Mouse (Mus musculus) CH12.LX (cell line): ENCODE data around the gene Scd2. TPM values are rescaled to one million over a fixed set of nuclear protein-coding genes. Genes with fewer than 3 reads are reported as not detected.

Source experiments
- DNase-seq: peaks from one replicate; pipeline ENCODE4 v3.0.0-alpha.2; 2013; ENCODE audit errors: extremely low read depth
- H3K27ac ChIP-seq: 2 replicates; pipeline ENCODE4 v1.5.1; 2012; ENCODE audit warnings: low read depth, mild to moderate bottlenecking, control low read depth, moderate library complexity; ENCODE audit not compliant: insufficient read depth
- H3K27me3 ChIP-seq: replicated peaks from 2 replicates; pipeline ENCODE3; 2012; ENCODE audit warnings: inconsistent platforms
- H3K36me3 ChIP-seq, 2 experiments: replicated peaks in 1 of 2; 2 replicates each; pipeline versions ENCODE3 to v1.6.1; 2012; ENCODE audit warnings: inconsistent platforms in 1 of 2, low read length in 1 of 2, mild to moderate bottlenecking in 1 of 2, mixed read lengths in 1 of 2, moderate library complexity in 1 of 2; ENCODE audit not compliant: control insufficient read depth in 1 of 2, insufficient read depth in 1 of 2
- H3K4me1 ChIP-seq, 2 experiments: 2 replicates each; pipeline ENCODE4 v1.6.1; 2012; ENCODE audit warnings: inconsistent platforms in 1 of 2, moderate library complexity in 1 of 2; ENCODE audit not compliant: insufficient read depth in 2 of 2, control insufficient read depth in 1 of 2
- H3K4me2 ChIP-seq: 2 replicates; pipeline ENCODE4 v1.6.1; 2012; ENCODE audit warnings: low read depth, mild to moderate bottlenecking, control low read depth; ENCODE audit not compliant: poor library complexity, insufficient read depth, severe bottlenecking
- H3K4me3 ChIP-seq, 3 experiments: fragments of 150-350 bp in 1 of 3; sonication (generic) in 1 of 3; replicated peaks in 1 of 3; 2 replicates each; pipeline versions ENCODE3 to v1.5.1; 2011 to 2012; ENCODE audit warnings: low read depth in 2 of 3, low read length in 2 of 3, mild to moderate bottlenecking in 2 of 3, moderate library complexity in 2 of 3, control low read depth in 1 of 3, improper control_type of control experiment in 1 of 3, inconsistent platforms in 1 of 3, mixed read lengths in 1 of 3; ENCODE audit not compliant: poor library complexity in 1 of 3
- H3K79me2 ChIP-seq: replicated peaks from 2 replicates; pipeline ENCODE4 v1.6.1; 2012; ENCODE audit warnings: mild to moderate bottlenecking, moderate library complexity; ENCODE audit not compliant: control insufficient read depth, poor library complexity, insufficient read depth, severe bottlenecking; ENCODE audit errors: extremely low read depth
- H3K9ac ChIP-seq: 2 replicates; pipeline ENCODE4 v1.6.1; 2012; ENCODE audit warnings: low read depth, mild to moderate bottlenecking, control low read depth, moderate library complexity; ENCODE audit not compliant: insufficient read depth
- H3K9me3 ChIP-seq: replicated peaks from 2 replicates; pipeline ENCODE3; 2012; ENCODE audit warnings: low read length, inconsistent platforms, mixed read lengths
- CHD1 ChIP-seq: IDR thresholded peaks from 2 replicates; pipeline ENCODE4 v1.6.1; 2012; ENCODE audit warnings: low read depth, low read length, improper control_type of control experiment, inconsistent platforms
- E2F4 ChIP-seq: IDR thresholded peaks from 2 replicates; pipeline ENCODE4 v1.6.1; 2011; ENCODE audit warnings: low read depth, low read length, improper control_type of control experiment; ENCODE audit not compliant: insufficient replicate concordance
- EP300 ChIP-seq: IDR thresholded peaks from 2 replicates; pipeline ENCODE4 v1.6.1; 2011; ENCODE audit warnings: low read length, improper control_type of control experiment
- GABPA ChIP-seq: IDR thresholded peaks from 2 replicates; pipeline ENCODE4 v1.6.1; 2012; ENCODE audit warnings: low read depth, low read length, improper control_type of control experiment, inconsistent platforms; ENCODE audit not compliant: insufficient replicate concordance
- IRF4 ChIP-seq: IDR thresholded peaks from 2 replicates; pipeline ENCODE4 v1.6.1; 2014; ENCODE audit warnings: low read depth, mild to moderate bottlenecking, inconsistent platforms, low read length, improper control_type of control experiment
- MAFK ChIP-seq: IDR thresholded peaks from 2 replicates; pipeline ENCODE4 v1.6.1; 2011; ENCODE audit warnings: low read length, improper control_type of control experiment; ENCODE audit not compliant: insufficient replicate concordance
- MAX ChIP-seq: IDR thresholded peaks from 2 replicates; pipeline ENCODE4 v1.6.1; 2011; ENCODE audit warnings: low read length, improper control_type of control experiment
- MEF2A ChIP-seq: IDR thresholded peaks from 2 replicates; pipeline ENCODE4 v1.6.1; 2014; ENCODE audit warnings: low read depth, mild to moderate bottlenecking, inconsistent platforms, low read length, improper control_type of control experiment, borderline replicate concordance
- MXI1 ChIP-seq: IDR thresholded peaks from 2 replicates; pipeline ENCODE4 v1.6.1; 2011; ENCODE audit warnings: mild to moderate bottlenecking, low read depth, low read length, improper control_type of control experiment
- NRF1 ChIP-seq: IDR thresholded peaks from 2 replicates; pipeline ENCODE4 v1.6.1; 2014; ENCODE audit warnings: low read depth, mild to moderate bottlenecking, inconsistent platforms, low read length, improper control_type of control experiment, moderate library complexity
- POLR2A ChIP-seq: IDR thresholded peaks from 2 replicates; pipeline ENCODE4 v1.6.1; 2011; ENCODE audit warnings: low read depth, mild to moderate bottlenecking, improper control_type of control experiment, low read length
- POLR2AphosphoS2 ChIP-seq: IDR thresholded peaks from 2 replicates; pipeline ENCODE4 v1.6.1; 2011; ENCODE audit warnings: low read depth, low read length, improper control_type of control experiment
- RAD21 ChIP-seq: IDR thresholded peaks from 2 replicates; pipeline ENCODE4 v1.6.1; 2011; ENCODE audit warnings: low read depth, mild to moderate bottlenecking, low read length, improper control_type of control experiment, moderate library complexity
- RCOR1 ChIP-seq: conservative IDR thresholded peaks from 2 replicates; pipeline ENCODE4 v1.6.1; 2012; ENCODE audit warnings: low read depth, mild to moderate bottlenecking, inconsistent platforms, low read length, improper control_type of control experiment
- SIN3A ChIP-seq: IDR thresholded peaks from 2 replicates; pipeline ENCODE4 v1.6.1; 2012; ENCODE audit warnings: low read length, improper control_type of control experiment, inconsistent platforms
- UBTF ChIP-seq: IDR thresholded peaks from 2 replicates; pipeline ENCODE4 v1.6.1; 2012; ENCODE audit warnings: low read depth, mild to moderate bottlenecking, inconsistent platforms, low read length, improper control_type of control experiment, moderate library complexity
- USF1 ChIP-seq: IDR thresholded peaks from 2 replicates; pipeline ENCODE4 v1.6.1; 2014; ENCODE audit warnings: low read depth, mild to moderate bottlenecking, inconsistent platforms, low read length, improper control_type of control experiment
- ZC3H11A ChIP-seq: IDR thresholded peaks from 2 replicates; pipeline ENCODE4 v1.6.1; 2012; ENCODE audit warnings: low read depth, mild to moderate bottlenecking, inconsistent platforms, low read length, improper control_type of control experiment
- ZKSCAN1 ChIP-seq: IDR thresholded peaks from 2 replicates; pipeline ENCODE4 v1.6.1; 2012; ENCODE audit warnings: low read depth, inconsistent platforms, low read length, improper control_type of control experiment, borderline replicate concordance
- ZNF384 ChIP-seq: IDR thresholded peaks from 2 replicates; pipeline ENCODE4 v1.6.1; 2012; ENCODE audit warnings: low read depth, low read length, improper control_type of control experiment, inconsistent platforms
- dilution Hi-C: fragments of 300-500 bp; cut with MboI; formaldehyde crosslinking; loops from 2 replicates; pipeline ENCODE4 v1.14.3; 2020; ENCODE audit warnings: low sequenced_read_pairs; ENCODE audit not compliant: extremely low pct_unique_long_range_greater_than_20kb, extremely low pct_ligation_motif_present
- in situ Hi-C: fragments of 300-500 bp; cut with MboI; formaldehyde crosslinking; loops from 3 replicates; pipeline ENCODE4 v1.14.3; 2019; ENCODE audit warnings: low sequenced_read_pairs, low pct_ligation_motif_present, low pct_unique_long_range_greater_than_20kb, mixed read lengths
- polyA plus RNA-seq: library from polyadenylated mRNA; unstranded; fragments of >175 nt; gene quantifications from 2 replicates; pipeline ENCODE4 v1.2.1, GENCODE M21; 2012; ENCODE audit warnings: low read depth; ENCODE audit not compliant: insufficient read length
- total RNA-seq, 2 experiments: library from RNA; depleted of rRNA; stranded (reverse); fragments of 300-350 nt in 1 of 2; fragments of >200 nt in 1 of 2; gene quantifications; 2 replicates each; pipeline ENCODE4 v1.2.3; 2012 to 2014

Gene Scd2
- total and polyA plus RNA-seq, 3 experiments, result 205 to 408 (median 212) TPM

- peaks cover 2% of the 10 kb centered on the region for H3K9me3 ChIP-seq
- H3K4me1 ChIP-seq, result peaks cover 2 to 3% of the 10 kb centered on the region in 2 experiments; a peak in 2 of 4 replicates
- no peak overlapping the region for H3K4me2 ChIP-seq
- dilution Hi-C loops, result no loop called here
- H3K27me3 ChIP-seq, result no peaks in the 10 kb centered on the region
- DNase-seq, result no peak
- in situ Hi-C loops, result no loop called here
- H3K36me3 ChIP-seq, result no peaks in the 10 kb centered on the region
- TF ChIP-seq GABPA (no peak), MXI1 (no peak), MEF2A (no peak), RCOR1 (no peak), UBTF (no peak), MAX (no peak), E2F4 (no peak), ZKSCAN1 (no peak), NRF1 (no peak), RAD21 (no peak), SIN3A (no peak), CHD1 (no peak), ZC3H11A (no peak), POLR2A (no peak), USF1 (no peak), EP300 (no peak), ZNF384 (no peak)
- no peak overlapping the region for H3K4me3 ChIP-seq
- no peaks in the 10 kb centered on the region for H3K79me2 ChIP-seq
- no peak overlapping the region for H3K27ac ChIP-seq
- H3K9ac ChIP-seq, result no peak overlapping the region
These were observed 19.0 kb upstream of the Scd2 start for GRCm38 (mm10) chr19:44274452-44274851.

- H3K4me3 ChIP-seq, result no peak overlapping the region
- H3K79me2 ChIP-seq, result no peaks in the 10 kb centered on the region
- H3K9ac ChIP-seq, result no peak overlapping the region
- no peak for DNase-seq
- H3K4me2 ChIP-seq, result no peak overlapping the region
- no peaks in the 10 kb centered on the region for H3K36me3 ChIP-seq
- H3K9me3 ChIP-seq, result peaks cover 2% of the 10 kb centered on the region
- dilution Hi-C loops, result no loop called here
- no peak overlapping the region for H3K27ac ChIP-seq
- in situ Hi-C loops, result no loop called here
- H3K4me1 ChIP-seq, result peaks cover 2 to 3% of the 10 kb centered on the region in 2 experiments; a peak in 2 of 4 replicates
- H3K27me3 ChIP-seq, result no peaks in the 10 kb centered on the region
- TF ChIP-seq IRF4, result no peak
- TF ChIP-seq SIN3A, result no peak
- TF ChIP-seq POLR2AphosphoS2, result no peak
- TF ChIP-seq POLR2A, result no peak
- TF ChIP-seq MAFK, result no peak
- TF ChIP-seq, all 38 proteins: peak for 0
These were observed 18.1 kb upstream of the Scd2 start for GRCm38 (mm10) chr19:44275418-44275817.
